28 mouse cellular contexts compared by ENCODE assay signal in the genomic region with DNA sequence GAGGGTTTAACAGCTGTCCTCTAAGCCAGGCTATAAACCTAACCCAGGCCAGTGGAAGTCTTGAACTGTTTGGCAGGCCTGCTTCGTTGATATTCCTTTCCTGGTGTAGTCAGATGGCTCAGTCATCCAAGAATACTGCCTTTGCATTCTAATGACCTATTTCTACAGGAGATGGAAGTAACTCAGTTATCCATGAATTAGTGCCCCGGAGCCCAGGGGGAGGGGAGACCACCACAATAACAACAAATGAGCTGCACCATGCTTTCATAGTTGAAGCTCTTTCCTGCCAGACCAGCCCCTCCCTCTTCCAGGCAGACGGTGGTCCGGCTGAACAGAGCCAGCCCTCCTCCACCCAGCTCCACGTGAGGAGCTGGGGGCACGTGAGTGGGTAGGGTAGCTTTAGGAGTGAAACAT. TPM values are rescaled to one million over a fixed set of nuclear protein-coding genes. Genes with fewer than 3 reads are reported as not detected.
A peak's percentile ranks its signal among the peaks of the same experiment; 100 is the strongest.
DNase-seq lines count a peak whose midpoint lies in the region; ATAC-seq lines count a peak whose summit lies in the region.
"Had no signal": no experiment of that assay in that cellular context is flagged by ENCODE, and none has a peak within 500 bp of the region (broad histone marks: within the 10 kb centered on the region; RNA-seq: fewer than 3 reads in every experiment).

No protein-coding gene starts in this region.

- no peak overlapping the region for H3K27ac ChIP-seq in kidney, embryonic 14.5 days (ENCODE audit: low read depth, low read length)
- H3K27ac ChIP-seq in forebrain, embryonic 14.5 days (ENCODE audit: low read depth, low read length) = no peak overlapping the region
- H3K27ac ChIP-seq in hindbrain, embryonic 14.5 days = no peak overlapping the region
- H3K27ac ChIP-seq in neural tube, embryonic 12.5 days = no peak overlapping the region
- H3K27ac ChIP-seq: embryonic facial prominence, embryonic 12.5 days; liver, embryonic 15.5 days had no signal

- H3K36me3 ChIP-seq in kidney, embryonic 14.5 days (ENCODE audit: control insufficient read depth, insufficient read depth, low read length) = no peaks in the 10 kb centered on the region
- H3K36me3 ChIP-seq in forebrain, embryonic 14.5 days (ENCODE audit: control insufficient read depth, insufficient read depth, low read length) = no peaks in the 10 kb centered on the region
- H3K36me3 ChIP-seq in hindbrain, embryonic 14.5 days (replicated peaks; ENCODE audit: control insufficient read depth, insufficient read depth) = peaks cover 6% of the 10 kb centered on the region
- no peaks in the 10 kb centered on the region for H3K36me3 ChIP-seq in neural tube, embryonic 12.5 days
- H3K36me3 ChIP-seq: embryonic facial prominence, embryonic 12.5 days; liver, embryonic 15.5 days had no signal

- H3K4me2 ChIP-seq in kidney, embryonic 14.5 days (replicated peaks; ENCODE audit: low read depth, low read length) = no peak overlapping the region
- no peak overlapping the region for H3K4me2 ChIP-seq in forebrain, embryonic 14.5 days (ENCODE audit: low read length)
- no peak overlapping the region for H3K4me2 ChIP-seq in hindbrain, embryonic 14.5 days (replicated peaks)
- no peak overlapping the region for H3K4me2 ChIP-seq in neural tube, embryonic 12.5 days (replicated peaks)
- H3K4me2 ChIP-seq: embryonic facial prominence, embryonic 12.5 days; liver, embryonic 15.5 days had no signal

- DNase-seq in kidney, adult 18-20 months = no peak
- peak; percentile 70 for DNase-seq in forebrain, embryonic 14.5 days (ENCODE audit: low spot score)
- no peak for DNase-seq in hindbrain, embryonic 14.5 days (ENCODE audit: low spot score)
- DNase-seq in cerebellum, adult 8-10 months = no peak
- DNase-seq in ovary, adult 18-20 months (ENCODE audit: low spot score) = no peak
- DNase-seq: cerebellum, adult 11-12 months; kidney, adult 8-10 months; kidney, postnatal 36 days; lung, postnatal 10 days; thymus, adult 18-20 months had no signal

- H3K9me3 ChIP-seq in kidney, embryonic 14.5 days (ENCODE audit: control insufficient read depth, low read length) = no peaks in the 10 kb centered on the region
- H3K9me3 ChIP-seq in forebrain, embryonic 14.5 days (replicated peaks; ENCODE audit: control insufficient read depth, low read length) = no peaks in the 10 kb centered on the region
- no peaks in the 10 kb centered on the region for H3K9me3 ChIP-seq in hindbrain, embryonic 14.5 days (ENCODE audit: control insufficient read depth, low read length)
- H3K9me3 ChIP-seq in neural tube, embryonic 12.5 days = no peaks in the 10 kb centered on the region
- H3K9me3 ChIP-seq: embryonic facial prominence, embryonic 12.5 days; liver, embryonic 15.5 days; megakaryocyte, embryonic 14.5 days had no signal

- H3K9ac ChIP-seq in kidney, embryonic 14.5 days (ENCODE audit: low read depth, low read length) = no peak overlapping the region
- H3K9ac ChIP-seq in forebrain, embryonic 14.5 days (ENCODE audit: low read length) = no peak overlapping the region
- H3K9ac ChIP-seq in hindbrain, embryonic 14.5 days = no peak overlapping the region
- no peak overlapping the region for H3K9ac ChIP-seq in neural tube, embryonic 12.5 days
- H3K9ac ChIP-seq: embryonic facial prominence, embryonic 12.5 days; liver, embryonic 15.5 days had no signal

- no peaks in the 10 kb centered on the region for H3K4me1 ChIP-seq in kidney, embryonic 14.5 days (ENCODE audit: control insufficient read depth, insufficient read depth, low read length)
- peaks cover 3% of the 10 kb centered on the region; the same call in 1 of the 2 replicates for H3K4me1 ChIP-seq in forebrain, embryonic 14.5 days (ENCODE audit: control insufficient read depth, insufficient read depth, low read length)
- H3K4me1 ChIP-seq in hindbrain, embryonic 14.5 days (replicated peaks; ENCODE audit: control insufficient read depth, insufficient read depth, low read length) = peaks cover 4% of the 10 kb centered on the region; the same call in 1 of the 2 replicates
- H3K4me1 ChIP-seq in neural tube, embryonic 12.5 days = peaks cover 13% of the 10 kb centered on the region; the same call in 1 of the 2 replicates
- H3K4me1 ChIP-seq: embryonic facial prominence, embryonic 12.5 days; liver, embryonic 15.5 days; megakaryocyte, embryonic 14.5 days had no signal

- WGBS in kidney, embryonic 14.5 days = 28% methylated on average over 6 of the region's 6 CpGs
- 12% methylated on average over 6 of the region's 6 CpGs for whole genome bisulfite sequencing in forebrain, embryonic 14.5 days
- 24% methylated on average over 6 of the region's 6 CpGs for WGBS in hindbrain, embryonic 14.5 days
- WGBS in neural tube, embryonic 12.5 days = 37% methylated on average over 6 of the region's 6 CpGs

- H3K27me3 ChIP-seq in kidney, embryonic 14.5 days (ENCODE audit: control insufficient read depth, insufficient read depth, low read length) = no peaks in the 10 kb centered on the region
- no peaks in the 10 kb centered on the region for H3K27me3 ChIP-seq in forebrain, embryonic 14.5 days (replicated peaks; ENCODE audit: control insufficient read depth, insufficient read depth, low read length)
- no peaks in the 10 kb centered on the region for H3K27me3 ChIP-seq in hindbrain, embryonic 14.5 days (ENCODE audit: control insufficient read depth, insufficient read depth, low read length)
- no peaks in the 10 kb centered on the region for H3K27me3 ChIP-seq in neural tube, embryonic 12.5 days (replicated peaks)
- H3K27me3 ChIP-seq: embryonic facial prominence, embryonic 12.5 days; liver, embryonic 15.5 days had no signal

- ATAC-seq in kidney, embryonic 14.5 days (ENCODE audit: low FRiP score, low TSS enrichment) = peak; percentile 39; the same call in 1 of the 2 replicates
- peak; percentile 83 for ATAC-seq in forebrain, embryonic 14.5 days
- peak; percentile 60; the same call in 1 of the 2 replicates for ATAC-seq in hindbrain, embryonic 14.5 days (ENCODE audit: low FRiP score)
- peak; percentile 65 for ATAC-seq in neural tube, embryonic 12.5 days (ENCODE audit: low FRiP score, low read depth)
- ATAC-seq in megakaryocyte, adult 5-6 weeks (ENCODE audit: poor library complexity, severe bottlenecking) = no peak

- H3K4me3 ChIP-seq in kidney, embryonic 14.5 days (ENCODE audit: low read length) = no peak overlapping the region
- H3K4me3 ChIP-seq in forebrain, embryonic 14.5 days (ENCODE audit: low read depth, low read length) = no peak overlapping the region
- no peak overlapping the region for H3K4me3 ChIP-seq in hindbrain, embryonic 14.5 days (replicated peaks; ENCODE audit: low read length)
- H3K4me3 ChIP-seq in neural tube, embryonic 12.5 days = no peak overlapping the region
- H3K4me3 ChIP-seq: embryonic facial prominence, embryonic 12.5 days; liver, embryonic 15.5 days; megakaryocyte, embryonic 14.5 days had no signal

RNA-seq across cellular contexts. Expression of a gene that starts 33.4 kb away (rescaled TPM):
- not detected in 2 replicates for polyA plus RNA-seq in kidney, embryonic 14.5 days (2014; fragmentation: Nextera tagmentation; extraction: Ambion mirVana)
- polyA plus RNA-seq in forebrain, embryonic 14.5 days (2014; fragmentation: Nextera tagmentation; extraction: Ambion mirVana) = not detected in 2 replicates
- polyA plus RNA-seq in hindbrain, embryonic 14.5 days (2014; fragmentation: Nextera tagmentation; extraction: Ambion mirVana) = 0.17 and 0.30 TPM in 2 replicates
- not detected in 2 replicates for polyA plus RNA-seq in neural tube, embryonic 12.5 days (2016; fragmentation: Nextera tagmentation; extraction: Ambion mirVana)
- not detected in 2 replicates for total RNA-seq in megakaryocyte, adult 5-6 weeks (2015)
- total RNA-seq in megakaryocyte, adult 5-6 weeks (2017) = not detected in 2 replicates
- total RNA-seq: common myeloid progenitor, adult 5-6 weeks; gastrocnemius, adult 18-20 months; hematopoietic stem cell, adult 5-6 weeks; layer of hippocampus, postnatal 10 days; left cerebral cortex, postnatal 14 days; MEL had no signal
- polyA plus RNA-seq: embryonic facial prominence, embryonic 12.5 days; gonadal fat pad, adult 2 months; heart, embryonic 14.5 days; limb, embryonic 14.5 days; liver, embryonic 15.5 days; small intestine, adult 2 months; stomach, embryonic 14.5 days; urinary bladder, adult 2 months had no signal

RNA-seq across cellular contexts. Expression of a gene that starts 44.6 kb away (rescaled TPM):
- 5.2 and 5.9 TPM in 2 replicates for polyA plus RNA-seq in kidney, embryonic 14.5 days (2014; fragmentation: Nextera tagmentation; extraction: Ambion mirVana)
- polyA plus RNA-seq in forebrain, embryonic 14.5 days (2014; fragmentation: Nextera tagmentation; extraction: Ambion mirVana) = 13.8 and 18.8 TPM in 2 replicates
- 29.3 and 32.7 TPM in 2 replicates for polyA plus RNA-seq in hindbrain, embryonic 14.5 days (2014; fragmentation: Nextera tagmentation; extraction: Ambion mirVana)
- polyA plus RNA-seq in neural tube, embryonic 12.5 days (2016; fragmentation: Nextera tagmentation; extraction: Ambion mirVana) = 15.5 and 16.7 TPM in 2 replicates
- total RNA-seq in megakaryocyte, adult 5-6 weeks (2015) = not detected in 2 replicates
- not detected in 2 replicates for total RNA-seq in megakaryocyte, adult 5-6 weeks (2017)
- total RNA-seq: common myeloid progenitor, adult 5-6 weeks; hematopoietic stem cell, adult 5-6 weeks; MEL had no signal
